Mouse (Mus musculus): ENCODE results near the gene Srbd1. TPM values are rescaled to one million over a fixed set of nuclear protein-coding genes. Genes with fewer than 3 reads are reported as not detected.

Srbd1 gene
- polyA plus RNA-seq, 1 experiment from 2014 or later, result 9.6 TPM

- WGBS, result 85% methylated on average over 8 of the region's 8 CpGs
- no peaks in the 10 kb centered on the region for H3K9me3 ChIP-seq (replicated peaks; ENCODE audit: control insufficient read depth, low read length)
- DNase-seq (ENCODE audit: low spot score) (no peak), ATAC-seq (no peak)
- no peak overlapping the region for H3K9ac ChIP-seq (ENCODE audit: low read length)
- H3K36me3 ChIP-seq (ENCODE audit: control insufficient read depth, insufficient read depth, low read length), result no peaks in the 10 kb centered on the region
- H3K4me2 ChIP-seq (ENCODE audit: low read length), result no peak overlapping the region
- H3K4me3 ChIP-seq (ENCODE audit: low read depth, low read length), result no peak overlapping the region
- H3K4me1 ChIP-seq (ENCODE audit: control insufficient read depth, insufficient read depth, low read length), result no peaks in the 10 kb centered on the region
- H3K27me3 ChIP-seq (replicated peaks; ENCODE audit: control insufficient read depth, insufficient read depth, low read length), result no peaks in the 10 kb centered on the region
- no peak overlapping the region for H3K27ac ChIP-seq (ENCODE audit: low read depth, low read length)
These were observed 170.4 kb downstream of the Srbd1 start for GRCm38 (mm10) chr17:85974591-85974990.

GRCm38 (mm10) chr17:85971120-85971519 lies 173.9 kb downstream of the Srbd1 start:
- Histone ChIP-seq H3K36me3 (ENCODE audit: control insufficient read depth, insufficient read depth, low read length) (no peaks in the 10 kb centered on the region), H3K9me3 (replicated peaks; ENCODE audit: control insufficient read depth, low read length) (no peaks in the 10 kb centered on the region), H3K27ac (ENCODE audit: low read depth, low read length) (no peak overlapping the region), H3K27me3 (replicated peaks; ENCODE audit: control insufficient read depth, insufficient read depth, low read length) (no peaks in the 10 kb centered on the region), H3K4me2 (ENCODE audit: low read length) (no peak overlapping the region), H3K9ac (ENCODE audit: low read length) (no peak overlapping the region), H3K4me1 (ENCODE audit: control insufficient read depth, insufficient read depth, low read length) (no peaks in the 10 kb centered on the region), H3K4me3 (ENCODE audit: low read depth, low read length) (no peak overlapping the region)
- WGBS, result 63% methylated on average over 4 of the region's 4 CpGs
- no peak for DNase-seq (ENCODE audit: low spot score)
- no peak for ATAC-seq

- ATAC-seq, result no peak
- no peaks in the 10 kb centered on the region for H3K27me3 ChIP-seq (replicated peaks; ENCODE audit: control insufficient read depth, insufficient read depth, low read length)
- no peak for DNase-seq (ENCODE audit: low spot score)
- H3K4me2 ChIP-seq (ENCODE audit: low read length), result no peak overlapping the region
- H3K4me3 ChIP-seq (ENCODE audit: low read depth, low read length), result no peak overlapping the region
- no peaks in the 10 kb centered on the region for H3K4me1 ChIP-seq (ENCODE audit: control insufficient read depth, insufficient read depth, low read length)
- no peak overlapping the region for H3K27ac ChIP-seq (ENCODE audit: low read depth, low read length)
- WGBS, result 63% methylated on average over 6 of the region's 6 CpGs
- no peaks in the 10 kb centered on the region for H3K9me3 ChIP-seq (replicated peaks; ENCODE audit: control insufficient read depth, low read length)
- H3K9ac ChIP-seq (ENCODE audit: low read length), result no peak overlapping the region
- H3K36me3 ChIP-seq (ENCODE audit: control insufficient read depth, insufficient read depth, low read length), result no peaks in the 10 kb centered on the region
These were observed 183.3 kb downstream of the Srbd1 start for GRCm38 (mm10) chr17:85961653-85962052.

- H3K4me3 ChIP-seq (ENCODE audit: low read depth, low read length), result no peak overlapping the region
- no peak overlapping the region for H3K27ac ChIP-seq (ENCODE audit: low read depth, low read length)
- peaks cover 9% of the 10 kb centered on the region for H3K4me1 ChIP-seq (ENCODE audit: control insufficient read depth, insufficient read depth, low read length)
- H3K27me3 ChIP-seq (replicated peaks; ENCODE audit: control insufficient read depth, insufficient read depth, low read length), result no peaks in the 10 kb centered on the region
- no peaks in the 10 kb centered on the region for H3K36me3 ChIP-seq (ENCODE audit: control insufficient read depth, insufficient read depth, low read length)
- DNase-seq (ENCODE audit: low spot score) (no peak), ATAC-seq (no peak)
- 74% methylated on average over 2 of the region's 2 CpGs for WGBS
- H3K9ac ChIP-seq (ENCODE audit: low read length), result no peak overlapping the region
- H3K4me2 ChIP-seq (ENCODE audit: low read length), result no peak overlapping the region
- H3K9me3 ChIP-seq (replicated peaks; ENCODE audit: control insufficient read depth, low read length), result no peaks in the 10 kb centered on the region
These were observed 193.2 kb downstream of the Srbd1 start for GRCm38 (mm10) chr17:85951771-85952170.

- Histone ChIP-seq H3K4me2 (ENCODE audit: low read length) (peak overlapping the region; percentile 25; the same call in 1 of the 2 replicates), H3K27me3 (replicated peaks; ENCODE audit: control insufficient read depth, insufficient read depth, low read length) (no peaks in the 10 kb centered on the region), H3K4me1 (ENCODE audit: control insufficient read depth, insufficient read depth, low read length) (peaks cover 9% of the 10 kb centered on the region), H3K27ac (ENCODE audit: low read depth, low read length) (peak overlapping the region; percentile 33; the same call in 1 of the 2 replicates), H3K9me3 (replicated peaks; ENCODE audit: control insufficient read depth, low read length) (no peaks in the 10 kb centered on the region), H3K36me3 (ENCODE audit: control insufficient read depth, insufficient read depth, low read length) (no peaks in the 10 kb centered on the region), H3K4me3 (ENCODE audit: low read depth, low read length) (no peak overlapping the region), H3K9ac (ENCODE audit: low read length) (no peak overlapping the region)
- ATAC-seq (peak; percentile 93), DNase-seq (ENCODE audit: low spot score) (peak; percentile 85)
- 13% methylated on average over 14 of the region's 14 CpGs for WGBS
These were observed 195.0 kb downstream of the Srbd1 start for GRCm38 (mm10) chr17:85949919-85950505.

- H3K9me3 ChIP-seq (replicated peaks; ENCODE audit: control insufficient read depth, low read length), result no peaks in the 10 kb centered on the region
- H3K4me1 ChIP-seq (ENCODE audit: control insufficient read depth, insufficient read depth, low read length), result peaks cover 9% of the 10 kb centered on the region
- H3K9ac ChIP-seq (ENCODE audit: low read length), result no peak overlapping the region
- no peaks in the 10 kb centered on the region for H3K36me3 ChIP-seq (ENCODE audit: control insufficient read depth, insufficient read depth, low read length)
- no peaks in the 10 kb centered on the region for H3K27me3 ChIP-seq (replicated peaks; ENCODE audit: control insufficient read depth, insufficient read depth, low read length)
- ATAC-seq, result peak; percentile 77
- peak; percentile 34 for DNase-seq (ENCODE audit: low spot score)
- H3K27ac ChIP-seq (ENCODE audit: low read depth, low read length), result no peak overlapping the region
- H3K4me3 ChIP-seq (ENCODE audit: low read depth, low read length), result no peak overlapping the region
- WGBS, result 41% methylated on average over 11 of the region's 11 CpGs
- no peak overlapping the region for H3K4me2 ChIP-seq (ENCODE audit: low read length)
These were observed 195.8 kb downstream of the Srbd1 start for GRCm38 (mm10) chr17:85948911-85949909.

- no peaks in the 10 kb centered on the region for H3K36me3 ChIP-seq (ENCODE audit: control insufficient read depth, insufficient read depth, low read length)
- WGBS, result 83% methylated on average over 4 of the region's 4 CpGs
- DNase-seq (ENCODE audit: low spot score) (no peak), ATAC-seq (no peak)
- peaks cover 4% of the 10 kb centered on the region; the same call in 1 of the 2 replicates for H3K4me1 ChIP-seq (ENCODE audit: control insufficient read depth, insufficient read depth, low read length)
- H3K9me3 ChIP-seq (replicated peaks; ENCODE audit: control insufficient read depth, low read length), result no peaks in the 10 kb centered on the region
- H3K9ac ChIP-seq (ENCODE audit: low read length), result no peak overlapping the region
- H3K27ac ChIP-seq (ENCODE audit: low read depth, low read length), result no peak overlapping the region
- no peak overlapping the region for H3K4me2 ChIP-seq (ENCODE audit: low read length)
- H3K4me3 ChIP-seq (ENCODE audit: low read depth, low read length), result no peak overlapping the region
- H3K27me3 ChIP-seq (replicated peaks; ENCODE audit: control insufficient read depth, insufficient read depth, low read length), result no peaks in the 10 kb centered on the region
These were observed 200.2 kb downstream of the Srbd1 start for GRCm38 (mm10) chr17:85944726-85945125.

GRCm38 (mm10) chr17:85943994-85944640 lies 200.9 kb downstream of the Srbd1 start:
- Histone ChIP-seq H3K4me3 (ENCODE audit: low read depth, low read length) (no peak overlapping the region), H3K9ac (ENCODE audit: low read length) (no peak overlapping the region), H3K27ac (ENCODE audit: low read depth, low read length) (no peak overlapping the region), H3K4me2 (ENCODE audit: low read length) (no peak overlapping the region), H3K9me3 (replicated peaks; ENCODE audit: control insufficient read depth, low read length) (no peaks in the 10 kb centered on the region), H3K36me3 (ENCODE audit: control insufficient read depth, insufficient read depth, low read length) (no peaks in the 10 kb centered on the region), H3K27me3 (replicated peaks; ENCODE audit: control insufficient read depth, insufficient read depth, low read length) (no peaks in the 10 kb centered on the region), H3K4me1 (ENCODE audit: control insufficient read depth, insufficient read depth, low read length) (peaks cover 4% of the 10 kb centered on the region; the same call in 1 of the 2 replicates)
- 71% methylated on average over 12 of the region's 12 CpGs for WGBS
- no peak for DNase-seq (ENCODE audit: low spot score)
- ATAC-seq, result no peak
